Mouse (Mus musculus) limb, embryonic 14.5 days (tissue): Measurements from ENCODE around the gene Ntrk1. TPM values are rescaled to one million over a fixed set of nuclear protein-coding genes. Genes with fewer than 3 reads are reported as not detected.

Experiments
- ATAC-seq: fragments of 200-750 bp; cut with Nextera tagmentation; 2 replicates; pipeline ENCODE4 v1.8.0; 2017; ENCODE audit warnings: low read depth, moderate number of reproducible peaks, moderate TSS enrichment; ENCODE audit not compliant: low FRiP score
- DNase-seq: peaks from one replicate; pipeline ENCODE4 v3.0.0-alpha.2; 2015; ENCODE audit warnings: low spot score
- H3K27ac ChIP-seq: fragments of 300-500 bp; sonication (generic); replicated peaks from 2 replicates; pipeline ENCODE4 v1.5.1; 2014; ENCODE audit warnings: low read depth, mild to moderate bottlenecking, low read length, moderate library complexity, mixed read lengths
- H3K27me3 ChIP-seq: fragments of 300-500 bp; sonication (generic); 2 replicates; pipeline ENCODE4 v1.6.1; 2014; ENCODE audit warnings: low read length, mixed read lengths; ENCODE audit not compliant: control insufficient read depth, insufficient read depth
- H3K36me3 ChIP-seq: fragments of 300-500 bp; sonication (generic); 2 replicates; pipeline ENCODE4 v1.6.1; 2014; ENCODE audit warnings: mild to moderate bottlenecking, low read length, moderate library complexity, mixed read lengths; ENCODE audit not compliant: control insufficient read depth, insufficient read depth
- H3K4me1 ChIP-seq: fragments of 300-500 bp; sonication (generic); 2 replicates; pipeline ENCODE4 v1.6.1; 2014; ENCODE audit warnings: antibody characterized with exemption, low read length, mixed read lengths; ENCODE audit not compliant: control insufficient read depth, insufficient read depth
- H3K4me2 ChIP-seq: fragments of 300-500 bp; sonication (generic); replicated peaks from 2 replicates; pipeline ENCODE4 v1.6.1; 2014; ENCODE audit warnings: low read depth, mild to moderate bottlenecking, low read length, moderate library complexity; ENCODE audit not compliant: severe bottlenecking
- H3K4me3 ChIP-seq: fragments of 300-500 bp; sonication (generic); replicated peaks from 2 replicates; pipeline ENCODE4 v1.5.1; 2014; ENCODE audit warnings: low read length
- H3K9ac ChIP-seq: fragments of 300-500 bp; sonication (generic); 2 replicates; pipeline ENCODE4 v1.6.1; 2014; ENCODE audit warnings: mild to moderate bottlenecking, low read depth, low read length, moderate library complexity; ENCODE audit not compliant: severe bottlenecking
- H3K9me3 ChIP-seq: fragments of 300-500 bp; sonication (generic); 2 replicates; pipeline ENCODE4 v1.6.1; 2016; ENCODE audit warnings: low read length; ENCODE audit not compliant: control insufficient read depth
- POLR2A ChIP-seq: fragments of 200-500 bp; IDR thresholded peaks from 2 replicates; pipeline ENCODE4 v1.8.0; 2012; ENCODE audit warnings: inconsistent platforms, mild to moderate bottlenecking, moderate library complexity, borderline replicate concordance; ENCODE audit not compliant: insufficient read depth, insufficient read length; ENCODE audit errors: extremely low read depth
- WGBS: fragments of 180-500 bp; shearing (Covaris S2); extraction: QIAGEN DNeasy Blood & Tissue Kit; methylation state at CpG from one replicate; pipeline ENCODE4 v1.1.7; 2014; 5-methylcytosine and 5-hydroxymethylcytosine counted together
- polyA plus RNA-seq, 2 experiments: library from polyadenylated mRNA; depleted of rRNA in 1 of 2; stranded (reverse) in 1 of 2; unstranded in 1 of 2; fragments of >200 nt; fragmentation: Nextera tagmentation in 1 of 2; extraction: Ambion mirVana in 1 of 2; gene quantifications; 2 replicates each; pipeline versions ENCODE4 v1.2.1 to v1.2.3; 2012 to 2014

Ntrk1 gene
- polyA plus RNA-seq, 2 experiments: 2.1 to 2.7 TPM

DNA sequence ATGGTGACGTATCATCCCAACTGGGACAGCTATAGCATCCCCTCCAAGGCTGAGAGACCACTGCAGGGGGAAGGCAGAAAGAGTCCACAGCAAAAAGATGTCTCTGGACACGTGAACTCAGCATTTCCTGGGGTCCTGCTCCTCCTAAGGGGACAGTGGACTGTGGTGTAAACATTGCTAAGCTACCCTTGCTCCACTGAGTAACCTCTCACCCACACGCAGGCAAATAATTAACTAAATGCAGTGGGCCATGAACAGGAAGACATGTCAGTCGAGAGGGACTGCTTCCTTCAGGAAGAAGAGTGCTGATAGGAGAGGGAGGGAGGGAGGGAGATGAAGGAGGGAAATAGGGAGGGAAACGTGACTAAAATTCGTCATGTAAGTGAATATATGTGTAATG is 23.9 kb downstream of the Ntrk1 start:
- H3K9me3 ChIP-seq: no peaks in the 10 kb centered on the region
- H3K4me2 ChIP-seq: no peak overlapping the region
- no peak overlapping the region for H3K4me3 ChIP-seq
- DNase-seq: no peak
- H3K4me1 ChIP-seq: peaks cover 9% of the 10 kb centered on the region
- H3K36me3 ChIP-seq: no peaks in the 10 kb centered on the region
- WGBS: 54% methylated on average over 6 of the region's 6 CpGs
- H3K27me3 ChIP-seq: no peaks in the 10 kb centered on the region
- no peak for ATAC-seq
- TF ChIP-seq POLR2A: no peak
- H3K27ac ChIP-seq: no peak overlapping the region
- H3K9ac ChIP-seq: no peak overlapping the region

DNA sequence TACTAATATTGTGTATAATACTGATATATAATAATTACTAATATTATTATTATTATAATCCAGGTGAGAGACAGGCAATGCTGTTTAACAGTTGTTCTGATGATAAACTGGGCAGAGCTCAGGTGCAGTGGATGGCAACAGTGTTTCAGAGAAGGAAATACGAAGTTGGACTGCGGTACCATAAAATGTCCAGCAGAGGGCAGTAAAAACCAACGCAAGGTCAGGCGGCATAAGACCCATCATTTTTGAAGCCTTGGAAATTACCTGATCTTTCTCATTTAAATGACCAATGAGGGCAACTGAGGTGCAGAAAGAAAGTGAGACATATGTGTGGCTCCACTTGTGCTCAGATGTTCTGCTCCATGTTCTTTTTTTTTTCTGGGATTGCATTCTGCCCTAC is 24.7 kb downstream of the Ntrk1 start:
- WGBS: under 1% methylated on average over 4 of the region's 4 CpGs
- Histone ChIP-seq H3K36me3 (no peaks in the 10 kb centered on the region), H3K9me3 (no peaks in the 10 kb centered on the region), H3K4me3 (no peak overlapping the region), H3K9ac (no peak overlapping the region), H3K4me1 (peaks cover 16% of the 10 kb centered on the region), H3K4me2 (no peak overlapping the region), H3K27ac (no peak overlapping the region), H3K27me3 (no peaks in the 10 kb centered on the region)
- DNase-seq (peak; percentile 69), ATAC-seq (no peak)
- TF ChIP-seq POLR2A: no peak

DNA sequence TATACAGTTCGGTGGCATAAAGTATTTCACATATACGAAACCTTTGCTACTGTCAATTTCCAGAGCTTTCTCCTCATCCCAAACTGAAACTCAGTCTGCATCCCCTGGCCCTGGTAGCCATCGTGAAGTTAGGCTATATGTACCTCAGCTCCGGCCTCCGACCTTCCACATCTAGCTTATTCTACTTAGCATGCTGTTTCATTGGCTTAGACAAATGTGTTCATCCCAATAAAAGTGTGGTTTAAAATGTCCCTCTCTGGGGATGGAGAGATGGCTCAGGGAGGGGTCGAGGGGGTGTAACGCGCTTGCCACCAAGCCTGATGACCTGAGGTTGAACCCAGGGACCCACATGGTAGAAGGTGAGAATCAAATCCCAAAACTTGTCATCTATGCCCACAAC is 25.5 kb downstream of the Ntrk1 start:
- ATAC-seq: no peak
- H3K4me1 ChIP-seq: peaks cover 24% of the 10 kb centered on the region
- H3K9me3 ChIP-seq: no peaks in the 10 kb centered on the region
- peak overlapping the region; percentile 56; the same call in 1 of the 2 replicates for H3K4me2 ChIP-seq
- no peak for DNase-seq
- H3K27ac ChIP-seq: no peak overlapping the region
- no peaks in the 10 kb centered on the region for H3K36me3 ChIP-seq
- H3K9ac ChIP-seq: no peak overlapping the region
- WGBS: 74% methylated on average over 8 of the region's 8 CpGs
- H3K27me3 ChIP-seq: no peaks in the 10 kb centered on the region
- no peak overlapping the region; the same call in 1 of the 2 replicates for H3K4me3 ChIP-seq
- TF ChIP-seq POLR2A: no peak

DNA sequence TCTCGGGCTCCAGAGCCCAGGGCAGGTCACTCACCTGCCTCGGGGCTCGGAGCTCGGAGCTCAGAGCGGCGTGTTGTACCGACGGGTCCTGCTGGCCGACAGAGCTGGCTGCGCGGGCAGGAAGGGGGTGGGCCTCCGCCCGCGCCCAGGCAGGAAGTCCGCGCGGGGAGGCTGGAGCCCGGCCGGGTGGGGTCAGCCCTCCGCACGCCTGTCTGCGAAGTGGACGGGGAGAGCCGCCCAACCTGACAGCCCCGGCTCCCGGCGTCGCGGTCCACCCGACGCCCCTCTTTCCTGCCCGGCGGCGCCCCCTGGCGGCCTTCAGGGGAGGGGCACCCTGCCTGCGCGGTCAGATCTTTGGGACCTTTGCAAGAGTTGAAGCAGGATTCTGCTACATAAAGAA is 26.1 kb downstream of the Ntrk1 start:
- no peaks in the 10 kb centered on the region for H3K9me3 ChIP-seq
- peak overlapping the region; percentile 62; the same call in 1 of the 2 replicates for H3K27ac ChIP-seq
- WGBS: under 1% methylated on average over 26 of the region's 37 CpGs
- H3K4me1 ChIP-seq: peaks cover 31% of the 10 kb centered on the region
- ATAC-seq: peak; percentile 68
- peak overlapping the region; percentile 56 for H3K4me2 ChIP-seq
- peak overlapping the region; percentile 63 for H3K9ac ChIP-seq
- peak; percentile 74 for DNase-seq
- H3K27me3 ChIP-seq: no peaks in the 10 kb centered on the region
- no peaks in the 10 kb centered on the region for H3K36me3 ChIP-seq
- no peak for TF ChIP-seq POLR2A
- H3K4me3 ChIP-seq: peak overlapping the region; percentile 50

DNA sequence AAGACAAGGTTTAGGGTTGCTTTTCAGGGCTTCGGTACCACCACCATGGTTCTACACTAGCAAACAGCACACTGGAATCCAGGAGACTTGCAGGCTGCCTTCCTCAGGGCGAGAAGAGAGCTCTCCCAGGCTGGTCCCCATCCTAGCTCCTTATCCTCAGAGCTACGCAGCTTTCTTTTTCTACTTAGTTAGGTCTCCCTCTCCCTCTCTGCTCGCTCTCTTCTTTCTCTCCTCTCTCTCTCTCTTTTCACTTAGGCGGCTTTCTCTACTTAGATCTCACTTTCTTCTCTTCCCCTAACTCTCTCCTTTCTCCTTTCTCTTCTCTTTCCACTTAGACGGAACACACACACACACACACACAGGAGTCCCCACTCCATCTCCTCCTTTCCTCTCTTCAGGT is 26.5 kb downstream of the Ntrk1 start:
- WGBS: 38% methylated on average over 6 of the region's 6 CpGs
- Histone ChIP-seq H3K4me1 (peaks cover 35% of the 10 kb centered on the region), H3K4me3 (peak overlapping the region; percentile 50), H3K27me3 (no peaks in the 10 kb centered on the region), H3K4me2 (peak overlapping the region; percentile 56), H3K9ac (peak overlapping the region; percentile 63), H3K36me3 (no peaks in the 10 kb centered on the region), H3K27ac (peak overlapping the region; percentile 62; the same call in 1 of the 2 replicates), H3K9me3 (no peaks in the 10 kb centered on the region)
- no peak for TF ChIP-seq POLR2A
- ATAC-seq: no peak
- DNase-seq: no peak

DNA sequence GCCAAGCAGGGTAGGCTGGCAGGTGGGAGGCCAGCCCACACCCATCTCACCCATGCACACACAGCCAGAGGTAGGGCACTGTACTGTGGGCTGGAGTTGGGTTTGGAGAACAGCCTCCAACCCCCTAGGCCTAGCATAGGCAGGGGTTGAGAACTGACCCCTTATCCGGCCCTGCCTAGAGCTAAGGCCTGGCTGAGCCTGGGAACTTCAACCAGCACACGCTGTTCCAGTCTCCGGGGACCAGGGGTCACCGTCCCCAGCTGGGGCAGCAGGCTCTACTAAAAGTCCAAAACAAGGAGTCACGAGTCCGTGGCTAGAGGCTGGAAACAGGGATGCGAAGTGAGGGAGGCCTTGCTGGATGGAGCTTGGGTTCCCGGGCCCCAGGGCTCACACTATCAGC is 27.2 kb downstream of the Ntrk1 start:
- Histone ChIP-seq H3K4me1 (peaks cover 40% of the 10 kb centered on the region), H3K36me3 (no peaks in the 10 kb centered on the region), H3K4me2 (peak overlapping the region; percentile 56), H3K27ac (no peak overlapping the region), H3K9me3 (no peaks in the 10 kb centered on the region), H3K4me3 (peak overlapping the region; percentile 50), H3K9ac (peak overlapping the region; percentile 63; the same call in 1 of the 2 replicates), H3K27me3 (no peaks in the 10 kb centered on the region)
- TF ChIP-seq POLR2A: no peak
- 72% methylated on average over 8 of the region's 8 CpGs for WGBS
- ATAC-seq (no peak), DNase-seq (no peak)
